Mouse (Mus musculus) hindbrain, embryonic 14.5 days (tissue): ENCODE data around the gene Dbp. TPM values are rescaled to one million over a fixed set of nuclear protein-coding genes. Genes with fewer than 3 reads are reported as not detected.

Source experiments
- ATAC-seq: fragments of 200-750 bp; cut with Nextera tagmentation; 2 replicates; pipeline ENCODE4 v1.8.0; 2017; ENCODE audit warnings: moderate number of reproducible peaks, mild to moderate bottlenecking, moderate TSS enrichment, moderate library complexity; ENCODE audit not compliant: low FRiP score
- DNase-seq: peaks from one replicate; pipeline ENCODE4 v3.0.0-alpha.2; 2015; ENCODE audit warnings: low spot score
- H3K27ac ChIP-seq: fragments of 300-500 bp; sonication (generic); 2 replicates; pipeline ENCODE4 v1.5.1; 2014; ENCODE audit warnings: mild to moderate bottlenecking, moderate library complexity
- H3K27me3 ChIP-seq: fragments of 300-500 bp; sonication (generic); 2 replicates; pipeline ENCODE4 v1.6.1; 2014; ENCODE audit warnings: mild to moderate bottlenecking, low read length, mixed read lengths; ENCODE audit not compliant: control insufficient read depth, insufficient read depth
- H3K36me3 ChIP-seq: fragments of 300-500 bp; sonication (generic); replicated peaks from 2 replicates; pipeline ENCODE4 v1.6.1; 2014; ENCODE audit not compliant: control insufficient read depth, insufficient read depth
- H3K4me1 ChIP-seq: fragments of 300-500 bp; sonication (generic); replicated peaks from 2 replicates; pipeline ENCODE4 v1.6.1; 2014; ENCODE audit warnings: antibody characterized with exemption, low read length, mixed read lengths; ENCODE audit not compliant: control insufficient read depth, insufficient read depth
- H3K4me2 ChIP-seq: fragments of 300-500 bp; sonication (generic); replicated peaks from 2 replicates; pipeline ENCODE4 v1.6.1; 2014; ENCODE audit warnings: mild to moderate bottlenecking, moderate library complexity
- H3K4me3 ChIP-seq: fragments of 300-500 bp; sonication (generic); replicated peaks from 2 replicates; pipeline ENCODE4 v1.5.1; 2014; ENCODE audit warnings: mild to moderate bottlenecking, low read length
- H3K9ac ChIP-seq: fragments of 300-500 bp; sonication (generic); 2 replicates; pipeline ENCODE4 v1.6.1; 2014
- H3K9me3 ChIP-seq: fragments of 300-500 bp; sonication (generic); 2 replicates; pipeline ENCODE4 v1.6.1; 2016; ENCODE audit warnings: low read length; ENCODE audit not compliant: control insufficient read depth
- WGBS: fragments of 180-500 bp; shearing (Covaris S2); extraction: QIAGEN DNeasy Blood & Tissue Kit; methylation state at CpG from one replicate; pipeline ENCODE4 v1.1.7; 2014; 5-methylcytosine and 5-hydroxymethylcytosine counted together
- polyA plus RNA-seq: library from polyadenylated mRNA; unstranded; fragments of >200 nt; fragmentation: Nextera tagmentation; extraction: Ambion mirVana; gene quantifications from 2 replicates; pipeline ENCODE4 v1.2.1, GENCODE M21; 2014

Gene Dbp
- polyA plus RNA-seq, 1 experiment from 2014 or later: 3.9 TPM

DNA sequence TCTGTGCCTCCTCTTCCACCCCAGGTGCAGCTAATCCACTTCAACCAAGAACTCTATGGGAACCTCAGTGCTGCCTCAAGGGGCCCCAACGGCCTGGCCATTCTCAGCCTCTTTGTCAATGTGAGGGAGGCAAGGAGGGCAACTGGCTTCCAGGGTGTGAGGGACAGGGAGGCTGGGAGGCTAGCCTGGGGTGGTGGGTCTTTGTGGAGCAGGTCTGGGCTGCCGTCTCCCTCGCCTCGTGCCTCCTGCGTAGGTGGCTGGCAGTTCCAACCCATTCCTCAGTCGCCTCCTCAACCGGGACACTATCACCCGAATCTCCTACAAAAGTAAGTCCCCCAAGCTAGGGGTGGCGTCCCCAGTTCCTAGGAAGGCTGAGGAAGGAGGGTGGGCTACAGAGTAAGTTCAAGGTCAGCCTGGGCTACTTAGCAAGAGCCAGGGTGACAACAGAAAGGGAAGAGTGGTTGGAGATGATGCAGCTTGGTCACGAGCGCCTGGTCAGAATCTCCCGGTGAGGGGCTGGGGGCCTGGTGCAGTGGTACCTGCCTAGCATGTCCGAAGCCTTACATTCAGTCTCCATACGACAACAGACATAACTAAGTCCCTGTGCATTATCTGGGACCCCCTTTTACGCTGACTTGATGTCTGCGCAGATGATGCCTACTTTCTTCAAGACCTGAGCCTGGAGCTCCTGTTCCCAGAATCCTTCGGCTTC is 1.9 kb upstream of the Dbp start:
- WGBS: 90% methylated on average over 17 of the region's 17 CpGs
- Histone ChIP-seq H3K9me3 (no peaks in the 10 kb centered on the region), H3K27me3 (peaks cover 13% of the 10 kb centered on the region), H3K27ac (peak overlapping the region; percentile 81; the same call in 1 of the 2 replicates), H3K4me1 (peaks cover 46% of the 10 kb centered on the region), H3K36me3 (no peaks in the 10 kb centered on the region), H3K9ac (peak overlapping the region; percentile 53; the same call in 1 of the 2 replicates), H3K4me2 (peak overlapping the region; percentile 94), H3K4me3 (peak overlapping the region; percentile 52; the same call in 1 of the 2 replicates)
- ATAC-seq: no peak
- DNase-seq: no peak

DNA sequence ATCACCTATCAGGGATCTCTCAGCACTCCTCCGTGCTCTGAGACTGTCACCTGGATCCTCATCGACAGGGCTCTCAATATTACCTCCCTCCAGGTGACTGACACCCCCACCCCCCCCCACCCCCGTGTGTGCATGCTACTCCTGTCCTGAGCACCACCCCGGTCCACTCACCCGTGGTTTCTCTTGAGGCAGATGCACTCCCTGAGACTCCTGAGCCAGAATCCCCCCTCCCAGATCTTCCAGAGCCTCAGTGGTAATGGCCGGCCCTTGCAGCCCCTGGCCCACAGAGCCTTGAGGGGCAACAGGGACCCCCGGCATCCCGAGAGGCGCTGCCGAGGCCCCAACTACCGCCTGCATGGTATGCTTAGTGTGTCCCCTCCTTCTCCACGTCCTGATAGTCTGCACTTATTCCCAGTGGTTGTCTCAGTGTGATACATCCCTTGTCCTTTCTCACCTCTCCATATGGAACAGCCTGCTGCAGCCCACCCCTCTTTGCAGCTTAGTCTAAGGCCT is 1.3 kb upstream of the Dbp start:
- ATAC-seq: no peak
- Histone ChIP-seq H3K9ac (peak overlapping the region; percentile 53), H3K36me3 (no peaks in the 10 kb centered on the region), H3K4me1 (peaks cover 52% of the 10 kb centered on the region), H3K27me3 (peaks cover 8% of the 10 kb centered on the region), H3K4me2 (peak overlapping the region; percentile 94), H3K4me3 (peak overlapping the region; percentile 52), H3K9me3 (no peaks in the 10 kb centered on the region), H3K27ac (peak overlapping the region; percentile 81)
- DNase-seq: no peak
- 49% methylated on average over 12 of the region's 12 CpGs for WGBS

DNA sequence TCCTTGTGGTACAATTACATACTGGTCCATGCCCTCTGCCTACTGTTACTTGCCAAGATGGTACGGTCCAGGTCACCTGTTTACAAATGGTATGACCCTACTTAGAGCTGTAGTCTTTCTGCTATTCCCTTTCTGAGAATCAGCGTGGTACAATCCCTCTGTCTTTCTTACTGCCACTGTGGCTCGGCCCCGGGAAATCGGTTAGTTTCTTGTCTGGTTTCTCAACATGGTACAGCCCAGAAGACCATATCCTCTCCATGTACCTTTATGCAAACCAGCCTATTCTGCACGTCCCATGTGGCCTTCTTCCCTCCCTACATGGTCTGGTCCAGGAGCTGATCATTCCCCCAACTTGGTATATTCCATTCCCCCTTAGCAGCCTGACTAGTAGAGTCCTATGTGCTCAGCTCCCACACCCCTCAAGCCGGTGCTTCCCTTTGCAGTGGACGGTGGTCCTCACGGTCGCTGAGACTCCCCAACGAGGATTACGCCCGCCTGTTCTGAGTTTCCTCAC is 785 bp upstream of the Dbp start:
- H3K4me1 ChIP-seq: peaks cover 58% of the 10 kb centered on the region
- no peaks in the 10 kb centered on the region for H3K9me3 ChIP-seq
- DNase-seq: peak; percentile 80
- peak overlapping the region; percentile 81 for H3K27ac ChIP-seq
- H3K4me3 ChIP-seq: peak overlapping the region; percentile 52
- H3K36me3 ChIP-seq: no peaks in the 10 kb centered on the region
- peak overlapping the region; percentile 94 for H3K4me2 ChIP-seq
- H3K27me3 ChIP-seq: peaks cover 3% of the 10 kb centered on the region; the same call in 1 of the 2 replicates
- peak overlapping the region; percentile 53 for H3K9ac ChIP-seq
- WGBS: under 1% methylated on average over 13 of the region's 13 CpGs
- peak; percentile 61 for ATAC-seq

GRCm38 (mm10) chr7:45705443-45705864 is 566 bp downstream of the Dbp start:
- Histone ChIP-seq H3K9me3 (no peaks in the 10 kb centered on the region), H3K4me1 (peaks cover 68% of the 10 kb centered on the region), H3K4me3 (peak overlapping the region; percentile 52), H3K9ac (peak overlapping the region; percentile 44), H3K36me3 (peaks cover 8% of the 10 kb centered on the region), H3K4me2 (peak overlapping the region; percentile 94), H3K27me3 (no peaks in the 10 kb centered on the region), H3K27ac (peak overlapping the region; percentile 15; the same call in 1 of the 2 replicates)
- 0% methylated on average over 21 of the region's 21 CpGs for WGBS
- ATAC-seq (no peak), DNase-seq (no peak)

GRCm38 (mm10) chr7:45705873-45706281 is 989 bp downstream of the Dbp start:
- Histone ChIP-seq H3K9ac (peak overlapping the region; percentile 69), H3K27me3 (no peaks in the 10 kb centered on the region), H3K27ac (no peak overlapping the region), H3K4me2 (peak overlapping the region; percentile 94), H3K9me3 (no peaks in the 10 kb centered on the region), H3K4me3 (peak overlapping the region; percentile 52), H3K4me1 (peaks cover 68% of the 10 kb centered on the region), H3K36me3 (peaks cover 12% of the 10 kb centered on the region)
- DNase-seq: no peak
- no peak for ATAC-seq
- 0% methylated on average over 7 of the region's 7 CpGs for WGBS

DNA sequence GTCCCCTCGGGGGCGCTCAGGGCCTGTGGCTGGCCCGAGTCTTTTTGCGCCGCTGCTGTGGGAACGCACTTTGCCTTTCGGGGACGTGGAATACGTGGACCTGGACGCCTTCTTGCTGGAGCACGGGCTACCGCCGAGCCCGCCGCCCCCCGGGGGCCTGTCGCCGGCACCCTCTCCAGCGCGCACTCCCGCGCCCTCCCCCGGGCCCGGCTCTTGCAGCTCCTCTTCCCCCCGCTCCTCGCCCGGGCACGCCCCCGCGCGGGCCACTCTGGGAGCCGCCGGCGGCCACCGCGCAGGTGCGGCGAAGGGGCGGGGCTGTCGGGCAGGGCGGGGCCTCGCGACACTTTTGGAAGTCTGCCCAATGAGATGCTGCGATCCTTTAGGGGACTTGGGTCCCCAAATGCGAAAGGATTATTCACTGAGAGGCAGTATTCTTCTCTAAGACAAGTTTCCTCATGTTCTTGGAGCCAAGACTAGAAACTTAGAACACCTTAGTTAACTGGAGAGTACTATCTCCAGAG is 1.9 kb downstream of the Dbp start:
- WGBS: 0% methylated on average over 41 of the region's 45 CpGs
- H3K9me3 ChIP-seq: no peaks in the 10 kb centered on the region
- H3K4me1 ChIP-seq: peaks cover 59% of the 10 kb centered on the region

GRCm38 (mm10) chr7:45707375-45707967 is 2.6 kb downstream of the Dbp start:
- Histone ChIP-seq H3K9ac (peak overlapping the region; percentile 6; the same call in 1 of the 2 replicates), H3K4me3 (peak overlapping the region; percentile 52), H3K4me2 (peak overlapping the region; percentile 94), H3K4me1 (peaks cover 59% of the 10 kb centered on the region), H3K9me3 (no peaks in the 10 kb centered on the region), H3K27me3 (no peaks in the 10 kb centered on the region), H3K36me3 (peaks cover 28% of the 10 kb centered on the region), H3K27ac (peak overlapping the region; percentile 34)
- ATAC-seq (no peak; the same call in 1 of the 2 replicates), DNase-seq (peak; percentile 82)
- WGBS: under 1% methylated on average over 27 of the region's 27 CpGs

More for the DNA sequence above, 1.9 kb downstream of the Dbp start:
- DNase-seq: peak; percentile 73
- H3K27me3 ChIP-seq: no peaks in the 10 kb centered on the region
- peaks cover 21% of the 10 kb centered on the region for H3K36me3 ChIP-seq
- H3K9ac ChIP-seq: peak overlapping the region; percentile 69
- peak overlapping the region; percentile 34 for H3K27ac ChIP-seq
- peak overlapping the region; percentile 52 for H3K4me3 ChIP-seq
- no peak for ATAC-seq
- H3K4me2 ChIP-seq: peak overlapping the region; percentile 94

DNA sequence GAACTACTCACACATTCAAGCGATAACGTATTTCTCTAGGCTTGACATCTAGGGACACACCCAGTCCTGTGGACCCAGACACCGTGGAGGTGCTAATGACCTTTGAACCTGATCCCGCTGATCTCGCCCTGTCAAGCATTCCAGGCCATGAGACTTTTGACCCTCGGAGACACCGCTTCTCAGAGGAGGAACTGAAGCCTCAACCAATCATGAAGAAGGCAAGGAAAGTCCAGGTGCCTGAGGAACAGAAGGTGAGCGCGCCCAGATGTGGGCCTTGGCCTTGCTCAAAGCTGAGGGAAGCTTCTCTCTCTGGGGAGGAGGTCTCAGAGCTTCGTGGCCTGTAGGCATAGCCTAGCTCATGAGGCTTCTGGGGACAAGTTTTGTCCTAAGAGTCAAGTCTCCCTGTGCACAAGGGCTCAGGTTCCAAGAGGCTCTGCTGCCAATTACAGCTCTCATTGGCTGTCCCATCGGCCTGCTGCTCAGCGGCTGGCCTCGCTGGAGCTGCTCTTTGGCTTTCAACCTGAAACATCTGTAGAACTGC is 3.4 kb downstream of the Dbp start:
- no peak overlapping the region for H3K4me3 ChIP-seq
- H3K9ac ChIP-seq: no peak overlapping the region
- peak overlapping the region; percentile 94; the same call in 1 of the 2 replicates for H3K4me2 ChIP-seq
- no peaks in the 10 kb centered on the region for H3K9me3 ChIP-seq
- ATAC-seq (no peak), DNase-seq (no peak)
- peaks cover 36% of the 10 kb centered on the region for H3K36me3 ChIP-seq
- no peaks in the 10 kb centered on the region for H3K27me3 ChIP-seq
- H3K4me1 ChIP-seq: peaks cover 56% of the 10 kb centered on the region
- peak overlapping the region; percentile 43; the same call in 1 of the 2 replicates for H3K27ac ChIP-seq
- WGBS: 58% methylated on average over 13 of the region's 13 CpGs
